Mouse (Mus musculus) megakaryocyte, adult 5-6 weeks (primary cell): Measurements from ENCODE around the gene Gm10058. TPM values are rescaled to one million over a fixed set of nuclear protein-coding genes. Genes with fewer than 3 reads are reported as not detected.
"Not testable (repeated sequence)": the region's sequence is repeated elsewhere in the genome, so short reads cannot be mapped to it uniquely, and the experiment has no call there.

Source experiments
- ATAC-seq: 2 replicates; pipeline ENCODE4 v1.8.0; 2016; ENCODE audit warnings: mild to moderate bottlenecking, inconsistent platforms; ENCODE audit not compliant: poor library complexity, severe bottlenecking
- total RNA-seq, 2 experiments: library from RNA; stranded (forward) in 1 of 2; stranded (reverse) in 1 of 2; fragments of 153-499, 151-499 nt in 1 of 2; fragments of 221-1000, 200-1000 nt in 1 of 2; gene quantifications; 2 replicates each; pipeline versions ENCODE4 v1.2.3 to v1.2.4; 2015 to 2017

The Gm10058 gene
- total RNA-seq (2015) (not detected in 2 replicates), total RNA-seq (2017) (not detected in 2 replicates)

- not testable (repeated sequence) for ATAC-seq
Observed at GRCm38 (mm10) chrX:27946785-27947184, at the start of gene Gm10058. TSS of gene Gm10058 (minus strand) at chrX:27946885.
